8 mouse cellular contexts compared by ENCODE assay signal in genomic region chr13:67813710-67814660, GRCm38 (mm10). TPM values are rescaled to one million over a fixed set of nuclear protein-coding genes. Genes with fewer than 3 reads are reported as not detected.
DNase-seq lines count a peak whose midpoint lies in the region; ATAC-seq and TF ChIP-seq lines count a peak whose summit lies in the region.

TSS of gene Zfp273 (plus strand) at chr13:67813740.

- peak; percentile 48 to 65 for DNase-seq in CD8-positive naive resting alpha-beta T cell, adult 2 months (ENCODE audit: low read depth in 2 of 2, low spot score in 2 of 2)
- peak; percentile 21 for DNase-seq in c-Kit-negative CD71-positive TER-119-positive erythroid progenitor cells, embryonic 14.5 days (ENCODE audit: low read depth, low spot score)
- peak; percentile 78 for DNase-seq in forebrain, embryonic 10.5 days (ENCODE audit: extremely low spot score, low spot score)
- peak; percentile 76 to 88 for DNase-seq in kidney, postnatal 25 days
- peak; percentile 59 to 68 (median 60) for DNase-seq in liver, embryonic 14.5 days (ENCODE audit: low read depth in 3 of 3, low spot score in 3 of 3)
- DNase-seq in neural tube, embryonic 11.5 days (ENCODE audit: low spot score): peak; percentile 79
- DNase-seq in stomach, postnatal 0 days (ENCODE audit: low spot score): peak; percentile 80

- peaks cover 25% of the 10 kb centered on the region for H3K36me3 ChIP-seq in forebrain, embryonic 10.5 days (replicated peaks)
- H3K36me3 ChIP-seq in heart, embryonic 15.5 days: no peaks in the 10 kb centered on the region
- H3K36me3 ChIP-seq in liver, embryonic 14.5 days (replicated peaks; ENCODE audit: control insufficient read depth, insufficient read depth, low read depth): no peaks in the 10 kb centered on the region
- H3K36me3 ChIP-seq in neural tube, embryonic 11.5 days (ENCODE audit: control insufficient read depth, insufficient read depth, low read length): no peaks in the 10 kb centered on the region
- H3K36me3 ChIP-seq in stomach, postnatal 0 days (ENCODE audit: control insufficient read depth, insufficient read depth, low read length): no peaks in the 10 kb centered on the region

- TF ChIP-seq EP300 in liver, embryonic 14.5 days (IDR thresholded peaks at IDR 0.05; ENCODE audit: low read depth): no peak
- no peak for TF ChIP-seq EP300 in stomach, postnatal 0 days (optimal IDR thresholded peaks at IDR 0.05)

- peaks cover 3% of the 10 kb centered on the region for H3K4me1 ChIP-seq in forebrain, embryonic 10.5 days
- peaks cover 3% of the 10 kb centered on the region; the same call in 1 of the 2 replicates for H3K4me1 ChIP-seq in heart, embryonic 15.5 days (replicated peaks)
- no peaks in the 10 kb centered on the region; a peak in 1 of 4 replicates for H3K4me1 ChIP-seq in liver, embryonic 14.5 days (replicated peaks; ENCODE audit: control insufficient read depth in 2 of 2, insufficient read depth in 2 of 2, low read length in 1 of 2)
- no peaks in the 10 kb centered on the region for H3K4me1 ChIP-seq in neural tube, embryonic 11.5 days (ENCODE audit: control insufficient read depth, insufficient read depth, low read length)
- H3K4me1 ChIP-seq in stomach, postnatal 0 days (replicated peaks; ENCODE audit: control insufficient read depth, insufficient read depth): no peaks in the 10 kb centered on the region

- H3K4me3 ChIP-seq in forebrain, embryonic 10.5 days: peak within 1 kb of the TSS; percentile 86
- peak within 1 kb of the TSS; percentile 71 for H3K4me3 ChIP-seq in heart, embryonic 15.5 days
- peak within 1 kb of the TSS; percentile 74 to 90 for H3K4me3 ChIP-seq in liver, embryonic 14.5 days (ENCODE audit: insufficient read depth in 1 of 2, low read depth in 2 of 2, low read length in 2 of 2)
- peak within 1 kb of the TSS; percentile 73 for H3K4me3 ChIP-seq in neural tube, embryonic 11.5 days (ENCODE audit: low read depth, low read length)
- peak within 1 kb of the TSS; percentile 88 for H3K4me3 ChIP-seq in stomach, postnatal 0 days (ENCODE audit: low read depth, low read length)

- H3K27ac ChIP-seq in forebrain, embryonic 10.5 days: peak within 1 kb of the TSS; percentile 90
- peak within 1 kb of the TSS; percentile 89 for H3K27ac ChIP-seq in heart, embryonic 15.5 days
- peak within 1 kb of the TSS; percentile 37 for H3K27ac ChIP-seq in liver, embryonic 14.5 days
- 0 out of 2 replicates have a peak within 1 kb of the TSS, but pooled peaks have one; percentile 65 for H3K27ac ChIP-seq in neural tube, embryonic 11.5 days (ENCODE audit: low read depth, low read length)
- H3K27ac ChIP-seq in stomach, postnatal 0 days (replicated peaks): peak within 1 kb of the TSS; percentile 88

- WGBS in forebrain, embryonic 10.5 days: 5% methylated on average over 31 of the region's 31 CpGs
- 2% methylated on average over 31 of the region's 31 CpGs for WGBS in heart, embryonic 15.5 days
- 3% methylated on average over 31 of the region's 31 CpGs for WGBS in liver, embryonic 14.5 days (ENCODE audit: insufficient replicate concordance)
- WGBS in neural tube, embryonic 11.5 days: 5% methylated on average over 31 of the region's 31 CpGs
- 3% methylated on average over 31 of the region's 31 CpGs for WGBS in stomach, postnatal 0 days

- no peak; the same call in 1 of the 2 replicates for TF ChIP-seq CTCF in liver, embryonic 14.5 days (IDR thresholded peaks at IDR 0.05; ENCODE audit: low read depth)
- TF ChIP-seq CTCF in stomach, postnatal 0 days (IDR thresholded peaks at IDR 0.05; ENCODE audit: low read depth): peak; percentile 17; the same call in 1 of the 2 replicates

- peak within 1 kb of the TSS; percentile 56 for H3K9ac ChIP-seq in heart, embryonic 15.5 days
- peak within 1 kb of the TSS; percentile 66 for H3K9ac ChIP-seq in liver, embryonic 14.5 days (replicated peaks)
- H3K9ac ChIP-seq in neural tube, embryonic 11.5 days (ENCODE audit: low read length): peak within 1 kb of the TSS; percentile 55
- peak within 1 kb of the TSS; percentile 70 for H3K9ac ChIP-seq in stomach, postnatal 0 days (ENCODE audit: low read length)

- H3K27me3 ChIP-seq in forebrain, embryonic 10.5 days (ENCODE audit: poor library complexity, severe bottlenecking): no peaks in the 10 kb centered on the region
- H3K27me3 ChIP-seq in heart, embryonic 15.5 days: no peaks in the 10 kb centered on the region
- no peaks in the 10 kb centered on the region for H3K27me3 ChIP-seq in liver, embryonic 14.5 days (ENCODE audit: control insufficient read depth, insufficient read depth, low read length)
- no peaks in the 10 kb centered on the region for H3K27me3 ChIP-seq in neural tube, embryonic 11.5 days (ENCODE audit: control insufficient read depth, insufficient read depth, low read length)
- no peaks in the 10 kb centered on the region for H3K27me3 ChIP-seq in stomach, postnatal 0 days (ENCODE audit: control insufficient read depth, insufficient read depth, low read length)

- H3K4me2 ChIP-seq in heart, embryonic 15.5 days: peak within 1 kb of the TSS; percentile 83
- peak within 1 kb of the TSS; percentile 75 for H3K4me2 ChIP-seq in liver, embryonic 14.5 days (ENCODE audit: low read depth)
- H3K4me2 ChIP-seq in neural tube, embryonic 11.5 days (ENCODE audit: low read depth): peak within 1 kb of the TSS; percentile 57
- H3K4me2 ChIP-seq in stomach, postnatal 0 days (replicated peaks; ENCODE audit: low read depth): peak within 1 kb of the TSS; percentile 59

- peaks cover 14% of the 10 kb centered on the region; the same call in 1 of the 2 replicates for H3K9me3 ChIP-seq in forebrain, embryonic 10.5 days
- H3K9me3 ChIP-seq in heart, embryonic 15.5 days (replicated peaks): no peaks in the 10 kb centered on the region
- H3K9me3 ChIP-seq in liver, embryonic 14.5 days (ENCODE audit: control insufficient read depth, low read length): no peaks in the 10 kb centered on the region
- H3K9me3 ChIP-seq in neural tube, embryonic 11.5 days (ENCODE audit: control insufficient read depth, low read length): no peaks in the 10 kb centered on the region
- H3K9me3 ChIP-seq in stomach, postnatal 0 days (ENCODE audit: control insufficient read depth, low read length): no peaks in the 10 kb centered on the region

- ATAC-seq in heart, embryonic 15.5 days (replicated peaks; ENCODE audit: insufficient number of reproducible peaks, insufficient read depth, low FRiP score, low read depth): peak; percentile 91
- ATAC-seq in liver, embryonic 14.5 days (ENCODE audit: insufficient read depth): peak; percentile 93
- peak; percentile 97 for ATAC-seq in neural tube, embryonic 11.5 days (ENCODE audit: insufficient read depth, low FRiP score, low TSS enrichment)
- peak; percentile 98 for ATAC-seq in stomach, postnatal 0 days (ENCODE audit: low FRiP score, low TSS enrichment)

RNA-seq across cellular contexts. Expression of gene Zfp273, which starts in this region (rescaled TPM):
- 6.0 and 7.8 TPM in 2 replicates for polyA plus RNA-seq in forebrain, embryonic 10.5 days (2016; fragmentation: Nextera tagmentation; extraction: Ambion mirVana)
- polyA plus RNA-seq in heart, embryonic 15.5 days (2015; fragmentation: Nextera tagmentation; extraction: Ambion mirVana): 4.9 and 5.3 TPM in 2 replicates
- polyA plus RNA-seq in liver, embryonic 14.5 days (2012; rRNA removed): 0.31 and 0.63 TPM in 2 replicates
- 0.89 and 0.91 TPM in 2 replicates for polyA plus RNA-seq in liver, embryonic 14.5 days (2014; fragmentation: Nextera tagmentation; extraction: Ambion mirVana)
- polyA plus RNA-seq in neural tube, embryonic 11.5 days (2014; fragmentation: Nextera tagmentation; extraction: Ambion mirVana): 6.4 and 6.8 TPM in 2 replicates
- 2.3 and 3.2 TPM in 2 replicates for polyA plus RNA-seq in stomach, postnatal 0 days (2015; fragmentation: Nextera tagmentation; extraction: Ambion mirVana)

Comparison
In these comparisons a context has a peak if more than half of its experiments do, and no peak if none do; other contexts are left out.
1. Peak in every context shown above with its lines: DNase-seq, ATAC-seq, H3K4me3 ChIP-seq and H3K27ac ChIP-seq.
2. Peak in DNase-seq, ATAC-seq, H3K4me3 ChIP-seq, H3K27ac ChIP-seq, H3K9ac ChIP-seq and H3K4me2 ChIP-seq in liver, embryonic 14.5 days; RNA of the gene not detected or under 1 TPM.
3. DNase-seq: peak in every context shown above with its lines; median percentile 82 in kidney, postnatal 25 days; 80 in stomach, postnatal 0 days; 79 in neural tube, embryonic 11.5 days; 78 in forebrain, embryonic 10.5 days; 60 in liver, embryonic 14.5 days; 56 in CD8-positive naive resting alpha-beta T cell, adult 2 months; 21 in c-Kit-negative CD71-positive TER-119-positive erythroid progenitor cells, embryonic 14.5 days.
4. H3K27ac ChIP-seq: peak in every context shown above with its lines; median percentile 90 in forebrain, embryonic 10.5 days; 89 in heart, embryonic 15.5 days; 88 in stomach, postnatal 0 days; 65 in neural tube, embryonic 11.5 days; 37 in liver, embryonic 14.5 days.